22 mouse cellular contexts compared by ENCODE assay signal in the genomic region with DNA sequence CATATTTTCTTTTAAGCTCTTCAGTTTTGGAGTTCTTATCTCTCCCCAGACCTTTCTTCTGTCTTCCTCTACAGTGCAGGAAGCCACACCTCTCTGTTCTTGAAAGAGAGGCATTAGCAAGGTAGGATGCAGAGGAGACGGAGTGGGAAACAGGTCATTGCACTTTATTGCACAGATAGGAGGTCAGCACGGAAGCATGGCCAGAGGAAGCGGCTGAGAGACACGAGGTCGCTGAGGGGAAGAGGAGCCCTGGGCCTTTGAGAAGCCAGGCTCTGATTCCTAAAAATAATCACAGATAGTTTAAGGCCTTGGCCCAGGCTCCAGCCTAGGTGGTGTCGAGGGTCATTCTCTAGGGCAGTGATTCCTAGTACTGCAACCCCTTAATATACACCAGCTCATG. TPM values are rescaled to one million over a fixed set of nuclear protein-coding genes. Genes with fewer than 3 reads are reported as not detected.
DNase-seq lines count a peak whose midpoint lies in the region; ATAC-seq lines count a peak whose summit lies in the region.
"Had no signal": no experiment of that assay in that cellular context is flagged by ENCODE, and none has a peak within 500 bp of the region (broad histone marks: within the 10 kb centered on the region; RNA-seq: fewer than 3 reads in every experiment).

No protein-coding gene starts in this region.

- no peak overlapping the region for H3K4me3 ChIP-seq in forebrain, embryonic 12.5 days (replicated peaks)
- no peak overlapping the region for H3K4me3 ChIP-seq in forebrain, embryonic 15.5 days
- no peak overlapping the region for H3K4me3 ChIP-seq in kidney, embryonic 15.5 days (replicated peaks)
- no peak overlapping the region for H3K4me3 ChIP-seq in kidney, embryonic 14.5 days (ENCODE audit: low read length)
- no peak overlapping the region for H3K4me3 ChIP-seq in midbrain, embryonic 11.5 days (ENCODE audit: low read depth, low read length)
- H3K4me3 ChIP-seq in midbrain, embryonic 14.5 days (replicated peaks; ENCODE audit: low read depth, low read length), result no peak overlapping the region
- H3K4me3 ChIP-seq: embryonic facial prominence, embryonic 12.5 days; heart, embryonic 12.5 days; hindbrain, embryonic 15.5 days had no signal

- H3K27ac ChIP-seq in forebrain, embryonic 12.5 days, result peak overlapping the region; percentile 70
- no peak overlapping the region for H3K27ac ChIP-seq in forebrain, embryonic 15.5 days (replicated peaks)
- peak overlapping the region; percentile 85 for H3K27ac ChIP-seq in kidney, embryonic 15.5 days
- H3K27ac ChIP-seq in kidney, embryonic 14.5 days (ENCODE audit: low read depth, low read length), result no peak overlapping the region; the same call in 1 of the 2 replicates
- peak overlapping the region; percentile 12; the same call in 1 of the 2 replicates for H3K27ac ChIP-seq in midbrain, embryonic 11.5 days (ENCODE audit: low read depth, low read length)
- no peak overlapping the region for H3K27ac ChIP-seq in midbrain, embryonic 14.5 days (replicated peaks; ENCODE audit: low read depth, low read length)
- H3K27ac ChIP-seq: embryonic facial prominence, embryonic 12.5 days; hindbrain, embryonic 15.5 days had no signal

- H3K36me3 ChIP-seq in forebrain, embryonic 12.5 days (replicated peaks), result no peaks in the 10 kb centered on the region
- no peaks in the 10 kb centered on the region for H3K36me3 ChIP-seq in forebrain, embryonic 15.5 days
- H3K36me3 ChIP-seq in kidney, embryonic 15.5 days, result no peaks in the 10 kb centered on the region
- H3K36me3 ChIP-seq in kidney, embryonic 14.5 days (ENCODE audit: control insufficient read depth, insufficient read depth, low read length), result no peaks in the 10 kb centered on the region
- no peaks in the 10 kb centered on the region for H3K36me3 ChIP-seq in midbrain, embryonic 11.5 days (ENCODE audit: control insufficient read depth, insufficient read depth, low read length)
- H3K36me3 ChIP-seq in midbrain, embryonic 14.5 days (ENCODE audit: control insufficient read depth, insufficient read depth, low read length), result no peaks in the 10 kb centered on the region
- H3K36me3 ChIP-seq: embryonic facial prominence, embryonic 12.5 days; heart, embryonic 12.5 days; hindbrain, embryonic 15.5 days had no signal

- no peaks in the 10 kb centered on the region for H3K9me3 ChIP-seq in forebrain, embryonic 12.5 days
- no peaks in the 10 kb centered on the region for H3K9me3 ChIP-seq in forebrain, embryonic 15.5 days
- no peaks in the 10 kb centered on the region for H3K9me3 ChIP-seq in kidney, embryonic 15.5 days (replicated peaks)
- H3K9me3 ChIP-seq in kidney, embryonic 14.5 days (ENCODE audit: control insufficient read depth, low read length), result no peaks in the 10 kb centered on the region
- H3K9me3 ChIP-seq in midbrain, embryonic 11.5 days (ENCODE audit: control insufficient read depth, low read length), result no peaks in the 10 kb centered on the region
- H3K9me3 ChIP-seq in midbrain, embryonic 14.5 days (ENCODE audit: control insufficient read depth, low read length), result no peaks in the 10 kb centered on the region
- H3K9me3 ChIP-seq: embryonic facial prominence, embryonic 12.5 days; heart, embryonic 12.5 days; hindbrain, embryonic 15.5 days had no signal

- peaks cover 95% of the 10 kb centered on the region for H3K27me3 ChIP-seq in forebrain, embryonic 12.5 days
- H3K27me3 ChIP-seq in forebrain, embryonic 15.5 days, result peaks cover 95% of the 10 kb centered on the region
- peaks cover 53% of the 10 kb centered on the region for H3K27me3 ChIP-seq in kidney, embryonic 15.5 days
- H3K27me3 ChIP-seq in kidney, embryonic 14.5 days (ENCODE audit: control insufficient read depth, insufficient read depth, low read length), result peaks cover 9% of the 10 kb centered on the region
- H3K27me3 ChIP-seq in midbrain, embryonic 11.5 days (ENCODE audit: control insufficient read depth, insufficient read depth, low read length), result peaks cover 91% of the 10 kb centered on the region
- H3K27me3 ChIP-seq in midbrain, embryonic 14.5 days (ENCODE audit: control insufficient read depth, insufficient read depth, low read length), result peaks cover 96% of the 10 kb centered on the region
- H3K27me3 ChIP-seq: CH12.LX had no signal

- peak; percentile 85 for DNase-seq in midbrain, embryonic 11.5 days (ENCODE audit: low spot score, missing footprints)
- DNase-seq in midbrain, embryonic 14.5 days, result no peak
- DNase-seq: adrenal gland, postnatal 14 days; cerebellum, adult 11-12 months; cerebellum, adult 9-10 months; cerebellum, postnatal 25 days; forebrain, postnatal 0 days; gastrocnemius, postnatal 14 days; heart, postnatal 36 days had no signal

- WGBS in forebrain, embryonic 12.5 days, result 20% methylated on average over 6 of the region's 6 CpGs
- WGBS in forebrain, embryonic 15.5 days, result 24% methylated on average over 6 of the region's 6 CpGs
- 21% methylated on average over 6 of the region's 6 CpGs for WGBS in kidney, embryonic 15.5 days
- WGBS in kidney, embryonic 14.5 days, result 27% methylated on average over 6 of the region's 6 CpGs
- WGBS in midbrain, embryonic 11.5 days, result 28% methylated on average over 6 of the region's 6 CpGs
- WGBS in midbrain, embryonic 14.5 days, result 22% methylated on average over 6 of the region's 6 CpGs

- ATAC-seq in forebrain, embryonic 12.5 days (ENCODE audit: low FRiP score), result no peak
- no peak for ATAC-seq in forebrain, embryonic 15.5 days (replicated peaks)
- no peak for ATAC-seq in kidney, embryonic 15.5 days (replicated peaks; ENCODE audit: low FRiP score)
- no peak for ATAC-seq in kidney, embryonic 14.5 days (ENCODE audit: low FRiP score, low TSS enrichment)
- ATAC-seq in midbrain, embryonic 11.5 days (ENCODE audit: low FRiP score), result no peak
- ATAC-seq in midbrain, embryonic 14.5 days (ENCODE audit: low FRiP score, low TSS enrichment), result no peak
- ATAC-seq: activated CD4-positive, CD25-positive, alpha-beta regulatory T cell, adult 4 months; Patski had no signal

- H3K9ac ChIP-seq in forebrain, embryonic 12.5 days, result 0 out of 2 replicates have a peak overlapping the region, but pooled peaks have one; percentile 21
- H3K9ac ChIP-seq in forebrain, embryonic 15.5 days (replicated peaks), result no peak overlapping the region
- no peak overlapping the region for H3K9ac ChIP-seq in kidney, embryonic 15.5 days
- H3K9ac ChIP-seq in kidney, embryonic 14.5 days (ENCODE audit: low read depth, low read length), result no peak overlapping the region
- H3K9ac ChIP-seq in midbrain, embryonic 11.5 days (ENCODE audit: low read length), result no peak overlapping the region
- no peak overlapping the region for H3K9ac ChIP-seq in midbrain, embryonic 14.5 days (replicated peaks; ENCODE audit: low read length)
- H3K9ac ChIP-seq: embryonic facial prominence, embryonic 12.5 days; forebrain, postnatal 0 days; heart, embryonic 12.5 days; hindbrain, embryonic 15.5 days had no signal

- H3K4me1 ChIP-seq in forebrain, embryonic 12.5 days, result peaks cover 57% of the 10 kb centered on the region
- H3K4me1 ChIP-seq in forebrain, embryonic 15.5 days, result peaks cover 27% of the 10 kb centered on the region
- peaks cover 91% of the 10 kb centered on the region for H3K4me1 ChIP-seq in kidney, embryonic 15.5 days
- H3K4me1 ChIP-seq in kidney, embryonic 14.5 days (ENCODE audit: control insufficient read depth, insufficient read depth, low read length), result peaks cover 67% of the 10 kb centered on the region
- peaks cover 47% of the 10 kb centered on the region for H3K4me1 ChIP-seq in midbrain, embryonic 11.5 days (ENCODE audit: control insufficient read depth, insufficient read depth, low read length)
- H3K4me1 ChIP-seq in midbrain, embryonic 14.5 days (ENCODE audit: control insufficient read depth, insufficient read depth, low read length), result peaks cover 27% of the 10 kb centered on the region

- H3K4me2 ChIP-seq in forebrain, embryonic 12.5 days, result no peak overlapping the region
- H3K4me2 ChIP-seq in forebrain, embryonic 15.5 days (replicated peaks), result no peak overlapping the region
- no peak overlapping the region for H3K4me2 ChIP-seq in kidney, embryonic 15.5 days
- H3K4me2 ChIP-seq in kidney, embryonic 14.5 days (replicated peaks; ENCODE audit: low read depth, low read length), result no peak overlapping the region
- H3K4me2 ChIP-seq in midbrain, embryonic 11.5 days, result no peak overlapping the region
- H3K4me2 ChIP-seq in midbrain, embryonic 14.5 days (ENCODE audit: low read length), result no peak overlapping the region
- H3K4me2 ChIP-seq: embryonic facial prominence, embryonic 12.5 days; heart, embryonic 12.5 days; hindbrain, embryonic 15.5 days had no signal

RNA-seq across cellular contexts. Expression of a gene that starts 22.5 kb away (rescaled TPM):
- 24.4 and 36.8 TPM in 2 replicates for polyA plus RNA-seq in forebrain, embryonic 12.5 days (2016; fragmentation: Nextera tagmentation; extraction: Ambion mirVana)
- 3.0 and 4.6 TPM in 2 replicates for polyA plus RNA-seq in forebrain, embryonic 15.5 days (2015; fragmentation: Nextera tagmentation; extraction: Ambion mirVana)
- 2.6 and 3.4 TPM in 2 replicates for polyA plus RNA-seq in kidney, embryonic 15.5 days (2015; fragmentation: Nextera tagmentation; extraction: Ambion mirVana)
- polyA plus RNA-seq in kidney, embryonic 14.5 days (2014; fragmentation: Nextera tagmentation; extraction: Ambion mirVana), result 3.5 and 4.5 TPM in 2 replicates
- 7.9 and 13.9 TPM in 2 replicates for polyA plus RNA-seq in midbrain, embryonic 11.5 days (2014; fragmentation: Nextera tagmentation; extraction: Ambion mirVana)
- 0.54 and 1.2 TPM in 2 replicates for polyA plus RNA-seq in midbrain, embryonic 14.5 days (2014; fragmentation: Nextera tagmentation; extraction: Ambion mirVana)
- polyA plus RNA-seq: activated CD4-positive, CD25-positive, alpha-beta regulatory T cell, adult 4 months; heart, embryonic 12.5 days had no signal

RNA-seq across cellular contexts. Expression of a gene that starts 29.9 kb away (rescaled TPM):
- 0.36 and 0.42 TPM in 2 replicates for polyA plus RNA-seq in forebrain, embryonic 12.5 days (2016; fragmentation: Nextera tagmentation; extraction: Ambion mirVana)
- polyA plus RNA-seq in forebrain, embryonic 15.5 days (2015; fragmentation: Nextera tagmentation; extraction: Ambion mirVana), result 0.08 and 0.09 TPM in 2 replicates
- polyA plus RNA-seq in kidney, embryonic 15.5 days (2015; fragmentation: Nextera tagmentation; extraction: Ambion mirVana), result 1.1 and 1.3 TPM in 2 replicates
- polyA plus RNA-seq in kidney, embryonic 14.5 days (2014; fragmentation: Nextera tagmentation; extraction: Ambion mirVana), result 0.76 and 0.87 TPM in 2 replicates
- polyA plus RNA-seq in midbrain, embryonic 11.5 days (2014; fragmentation: Nextera tagmentation; extraction: Ambion mirVana), result 0.18 and 0.25 TPM in 2 replicates
- polyA plus RNA-seq in midbrain, embryonic 14.5 days (2014; fragmentation: Nextera tagmentation; extraction: Ambion mirVana), result 0.05 and 0.12 TPM in 2 replicates

RNA-seq across cellular contexts. Expression of a gene that starts 36.9 kb away (rescaled TPM):
- not detected in 2 replicates for polyA plus RNA-seq in forebrain, embryonic 12.5 days (2016; fragmentation: Nextera tagmentation; extraction: Ambion mirVana)
- polyA plus RNA-seq in forebrain, embryonic 15.5 days (2015; fragmentation: Nextera tagmentation; extraction: Ambion mirVana), result not detected in 2 replicates
- polyA plus RNA-seq in kidney, embryonic 15.5 days (2015; fragmentation: Nextera tagmentation; extraction: Ambion mirVana), result not detected in 2 replicates
- polyA plus RNA-seq in kidney, embryonic 14.5 days (2014; fragmentation: Nextera tagmentation; extraction: Ambion mirVana), result not detected in 2 replicates
- polyA plus RNA-seq in midbrain, embryonic 11.5 days (2014; fragmentation: Nextera tagmentation; extraction: Ambion mirVana), result not detected in 2 replicates
- polyA plus RNA-seq in midbrain, embryonic 14.5 days (2014; fragmentation: Nextera tagmentation; extraction: Ambion mirVana), result not detected in 2 replicates
- polyA plus RNA-seq: cortical plate, adult 2 months; embryonic facial prominence, embryonic 12.5 days; forebrain, postnatal 0 days; gonadal fat pad, adult 2 months; heart, embryonic 12.5 days; heart, embryonic 16.5 days; hindbrain, embryonic 15.5 days; Patski had no signal

RNA-seq across cellular contexts. Expression of a gene that starts 39.5 kb away (rescaled TPM):
- polyA plus RNA-seq in forebrain, embryonic 12.5 days (2016; fragmentation: Nextera tagmentation; extraction: Ambion mirVana), result 378 and 384 TPM in 2 replicates
- polyA plus RNA-seq in forebrain, embryonic 15.5 days (2015; fragmentation: Nextera tagmentation; extraction: Ambion mirVana), result 428 and 451 TPM in 2 replicates
- polyA plus RNA-seq in kidney, embryonic 15.5 days (2015; fragmentation: Nextera tagmentation; extraction: Ambion mirVana), result 599 and 609 TPM in 2 replicates
- polyA plus RNA-seq in kidney, embryonic 14.5 days (2014; fragmentation: Nextera tagmentation; extraction: Ambion mirVana), result 579 and 700 TPM in 2 replicates
- 443 and 490 TPM in 2 replicates for polyA plus RNA-seq in midbrain, embryonic 11.5 days (2014; fragmentation: Nextera tagmentation; extraction: Ambion mirVana)
- polyA plus RNA-seq in midbrain, embryonic 14.5 days (2014; fragmentation: Nextera tagmentation; extraction: Ambion mirVana), result 566 and 729 TPM in 2 replicates

RNA-seq across cellular contexts. Expression of a gene that starts 46.9 kb away (rescaled TPM):
- polyA plus RNA-seq in forebrain, embryonic 12.5 days (2016; fragmentation: Nextera tagmentation; extraction: Ambion mirVana), result 46.5 and 48.9 TPM in 2 replicates
- polyA plus RNA-seq in forebrain, embryonic 15.5 days (2015; fragmentation: Nextera tagmentation; extraction: Ambion mirVana), result 30.6 and 31.1 TPM in 2 replicates
- polyA plus RNA-seq in kidney, embryonic 15.5 days (2015; fragmentation: Nextera tagmentation; extraction: Ambion mirVana), result 32.4 and 32.5 TPM in 2 replicates
- polyA plus RNA-seq in kidney, embryonic 14.5 days (2014; fragmentation: Nextera tagmentation; extraction: Ambion mirVana), result 20.6 and 28.0 TPM in 2 replicates
- 24.2 and 24.7 TPM in 2 replicates for polyA plus RNA-seq in midbrain, embryonic 11.5 days (2014; fragmentation: Nextera tagmentation; extraction: Ambion mirVana)
- 21.1 and 21.7 TPM in 2 replicates for polyA plus RNA-seq in midbrain, embryonic 14.5 days (2014; fragmentation: Nextera tagmentation; extraction: Ambion mirVana)

Comparison
In these comparisons a context has a peak if more than half of its experiments do, and no peak if none do; other contexts are left out.
1. H3K27ac ChIP-seq: peak in forebrain, embryonic 12.5 days (single experiment), kidney, embryonic 15.5 days (single experiment) and midbrain, embryonic 11.5 days (single experiment); none in forebrain, embryonic 15.5 days (single experiment), kidney, embryonic 14.5 days (single experiment) and midbrain, embryonic 14.5 days (single experiment).